Mouse (Mus musculus): ENCODE data around the gene Ola1.

Gene Ola1

GRCm38 (mm10) chr2:73066307-73067167 lies 152.2 kb downstream of the Ola1 start:
- DNase-seq (ENCODE audit: low read depth, low spot score), result no peak

- DNase-seq (ENCODE audit: low read depth, low spot score), result no peak
Observed at GRCm38 (mm10) chr2:73063911-73064619, 154.7 kb downstream of the Ola1 start.

GRCm38 (mm10) chr2:73060259-73060585 lies 158.5 kb downstream of the Ola1 start:
- DNase-seq (ENCODE audit: low read depth, low spot score), result no peak

- DNase-seq (ENCODE audit: low read depth, low spot score), result no peak
Observed at GRCm38 (mm10) chr2:73059550-73060258, 159.0 kb downstream of the Ola1 start.

GRCm38 (mm10) chr2:73058344-73058743 lies 160.4 kb downstream of the Ola1 start:
- DNase-seq (ENCODE audit: low read depth, low spot score), result no peak

- DNase-seq (ENCODE audit: low read depth, low spot score), result no peak
Observed at GRCm38 (mm10) chr2:73057589-73057988, 161.1 kb downstream of the Ola1 start.

- no peak for DNase-seq (ENCODE audit: low read depth, low spot score)
Observed at GRCm38 (mm10) chr2:73056090-73056956, 162.4 kb downstream of the Ola1 start.

- DNase-seq (ENCODE audit: low read depth, low spot score), result peak; percentile 70
Observed at GRCm38 (mm10) chr2:73053791-73054490, 164.8 kb downstream of the Ola1 start.

- no peak for DNase-seq (ENCODE audit: low read depth, low spot score)
Observed at GRCm38 (mm10) chr2:73050401-73050800, 168.3 kb downstream of the Ola1 start.

- no peak for DNase-seq (ENCODE audit: low read depth, low spot score)
Observed at GRCm38 (mm10) chr2:73049977-73050376, 168.7 kb downstream of the Ola1 start.

- peak; percentile 33 for DNase-seq (ENCODE audit: low read depth, low spot score)
Observed at GRCm38 (mm10) chr2:73049001-73049684, 169.6 kb downstream of the Ola1 start.

GRCm38 (mm10) chr2:73047061-73047741 lies 171.5 kb downstream of the Ola1 start:
- peak; percentile 90 for DNase-seq (ENCODE audit: low read depth, low spot score)

GRCm38 (mm10) chr2:73046576-73046975 lies 172.1 kb downstream of the Ola1 start:
- peak; percentile 81 for DNase-seq (ENCODE audit: low read depth, low spot score)

- no peak for DNase-seq (ENCODE audit: low read depth, low spot score)
Observed at GRCm38 (mm10) chr2:73045505-73045904, 173.2 kb downstream of the Ola1 start.

Measured in skeletal muscle tissue, adult 2 months (tissue).